Mouse (Mus musculus): ENCODE measurements around the gene Gid8.

- TF ChIP-seq POLR2A (IDR thresholded peaks at IDR 0.05; ENCODE audit: control insufficient read depth, extremely low read depth, insufficient read depth, low read length, poor library complexity) (no peak), CTCF (IDR thresholded peaks at IDR 0.05; ENCODE audit: borderline replicate concordance, control insufficient read depth, extremely low read depth, insufficient read depth, low read length, poor library complexity) (no peak)
Observed at GRCm38 (mm10) chr2:180725414-180725778, 15.5 kb downstream of the Gid8 start.
